Comparison of ENCODE assay signal across 10 mouse cellular contexts in the genomic region with DNA sequence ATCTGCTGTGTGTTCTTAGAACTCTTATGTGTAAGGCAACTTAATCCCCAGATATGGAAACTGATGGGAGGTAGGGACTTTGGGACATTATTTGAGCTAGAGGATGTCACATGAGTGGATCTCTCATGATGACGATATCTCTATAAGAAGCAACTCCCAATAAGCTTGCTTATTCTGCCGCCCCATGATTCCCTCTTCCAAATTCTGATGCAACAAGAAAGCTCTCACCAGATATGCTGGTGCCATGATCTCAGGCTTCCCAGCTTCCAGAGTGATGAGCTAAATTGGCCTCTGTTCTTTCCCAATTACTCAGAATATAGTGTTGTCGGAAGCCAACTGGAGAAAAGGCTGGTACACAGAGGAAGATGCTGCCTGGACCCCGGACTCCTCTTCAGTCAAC. TPM values are rescaled to one million over a fixed set of nuclear protein-coding genes. Genes with fewer than 3 reads are reported as not detected.
DNase-seq lines count a peak whose midpoint lies in the region; ATAC-seq and TF ChIP-seq lines count a peak whose summit lies in the region.
"Had no signal": no experiment of that assay in that cellular context is flagged by ENCODE, and none has a peak within 500 bp of the region (broad histone marks: within the 10 kb centered on the region; RNA-seq: fewer than 3 reads in every experiment).

No protein-coding gene starts in this region.

- no peaks in the 10 kb centered on the region for H3K27me3 ChIP-seq in lung, postnatal 0 days (replicated peaks; ENCODE audit: insufficient read depth, low read length)
- peaks cover 19% of the 10 kb centered on the region for H3K27me3 ChIP-seq in limb, embryonic 12.5 days
- H3K27me3 ChIP-seq in splenic B cell, adult 2 months (ENCODE audit: control insufficient read depth, insufficient read depth, low read length, poor library complexity, severe bottlenecking), result no peaks in the 10 kb centered on the region

- no peak overlapping the region for H3K4me3 ChIP-seq in lung, postnatal 0 days (ENCODE audit: low read depth, low read length)
- H3K4me3 ChIP-seq in limb, embryonic 12.5 days (replicated peaks), result peak overlapping the region; percentile 50

- 63% methylated on average over 4 of the region's 4 CpGs for WGBS in lung, postnatal 0 days
- WGBS in limb, embryonic 12.5 days, result 63% methylated on average over 4 of the region's 4 CpGs

- TF ChIP-seq CTCF in lung, postnatal 0 days (IDR thresholded peaks at IDR 0.05), result no peak

- peak; percentile 78 for ATAC-seq in frontal cortex, adult (ENCODE audit: low TSS enrichment)
- peak; percentile 13; the same call in 1 of the 2 replicates for ATAC-seq in lung, postnatal 0 days
- ATAC-seq in limb, embryonic 12.5 days (ENCODE audit: insufficient number of reproducible peaks, insufficient read depth, low FRiP score, low TSS enrichment, low read depth), result no peak

- 0 out of 2 replicates have a peak, but pooled peaks cover 3% of the 10 kb centered on the region for H3K4me1 ChIP-seq in lung, postnatal 0 days (ENCODE audit: insufficient read depth, low read depth, low read length)
- H3K4me1 ChIP-seq in limb, embryonic 12.5 days (replicated peaks), result 0 out of 2 replicates have a peak, but pooled peaks cover 3% of the 10 kb centered on the region

- TF ChIP-seq EP300 in lung, postnatal 0 days (IDR thresholded peaks at IDR 0.05), result no peak

- H3K36me3 ChIP-seq in lung, postnatal 0 days (ENCODE audit: insufficient read depth, low read length), result peaks cover 28% of the 10 kb centered on the region
- peaks cover 27% of the 10 kb centered on the region for H3K36me3 ChIP-seq in limb, embryonic 12.5 days
- peaks cover 11% of the 10 kb centered on the region for H3K36me3 ChIP-seq in splenic B cell, adult 2 months (ENCODE audit: control insufficient read depth, insufficient read depth, low read length, poor library complexity, severe bottlenecking)

- no peak overlapping the region for H3K4me2 ChIP-seq in lung, postnatal 0 days (replicated peaks; ENCODE audit: low read depth, low read length)
- peak overlapping the region; percentile 28 for H3K4me2 ChIP-seq in limb, embryonic 12.5 days

- DNase-seq in frontal cortex, postnatal 10 days (ENCODE audit: low spot score in 2 of 2), result no peak
- peak; percentile 73 for DNase-seq in lung, postnatal 0 days (ENCODE audit: low spot score)
- DNase-seq in lung, postnatal 25 days (ENCODE audit: low spot score), result no peak
- DNase-seq in splenic B cell, adult 2 months (ENCODE audit: low read depth, low spot score), result peak; percentile 12
- DNase-seq in cerebellum, postnatal 36 days, result no peak
- DNase-seq in cerebellum, postnatal 25 days, result no peak
- DNase-seq: kidney, postnatal 14 days; spleen, adult 18-20 months had no signal

- no peak overlapping the region for H3K9ac ChIP-seq in lung, postnatal 0 days (replicated peaks; ENCODE audit: low read depth)
- no peak overlapping the region for H3K9ac ChIP-seq in limb, embryonic 12.5 days (replicated peaks)

- no peak overlapping the region for H3K27ac ChIP-seq in lung, postnatal 0 days (ENCODE audit: low read length)
- H3K27ac ChIP-seq in limb, embryonic 12.5 days, result no peak overlapping the region

- H3K9me3 ChIP-seq in lung, postnatal 0 days (ENCODE audit: low read length), result no peaks in the 10 kb centered on the region
- no peaks in the 10 kb centered on the region for H3K9me3 ChIP-seq in limb, embryonic 12.5 days

RNA-seq across cellular contexts. Expression of gene Hes7, which starts 8.3 kb away (rescaled TPM):
- polyA plus RNA-seq in lung, postnatal 0 days (2015; fragmentation: Nextera tagmentation; extraction: Ambion mirVana), result 0.38 and 0.49 TPM in 2 replicates
- 0.56 and 0.74 TPM in 2 replicates for polyA plus RNA-seq in limb, embryonic 12.5 days (2016; fragmentation: Nextera tagmentation; extraction: Ambion mirVana)

RNA-seq across cellular contexts. Expression of gene 9130213A22Rik, which starts 10.5 kb away (rescaled TPM):
- 0.42 and 0.50 TPM in 2 replicates for polyA plus RNA-seq in lung, postnatal 0 days (2015; fragmentation: Nextera tagmentation; extraction: Ambion mirVana)
- polyA plus RNA-seq in limb, embryonic 12.5 days (2016; fragmentation: Nextera tagmentation; extraction: Ambion mirVana), result 0.22 and 0.76 TPM in 2 replicates

RNA-seq across cellular contexts. Expression of gene Aloxe3, which starts 13.8 kb away (rescaled TPM):
- 0.13 and 0.44 TPM in 2 replicates for polyA plus RNA-seq in lung, postnatal 0 days (2015; fragmentation: Nextera tagmentation; extraction: Ambion mirVana)
- 0.58 and 0.77 TPM in 2 replicates for polyA plus RNA-seq in limb, embryonic 12.5 days (2016; fragmentation: Nextera tagmentation; extraction: Ambion mirVana)

RNA-seq across cellular contexts. Expression of gene Per1, which starts 16.8 kb away (rescaled TPM):
- polyA plus RNA-seq in lung, postnatal 0 days (2015; fragmentation: Nextera tagmentation; extraction: Ambion mirVana), result 16.6 and 30.0 TPM in 2 replicates
- 7.2 and 10.4 TPM in 2 replicates for polyA plus RNA-seq in limb, embryonic 12.5 days (2016; fragmentation: Nextera tagmentation; extraction: Ambion mirVana)

RNA-seq across cellular contexts. Expression of gene Vamp2, which starts 23.6 kb away (rescaled TPM):
- 45.0 and 50.6 TPM in 2 replicates for polyA plus RNA-seq in lung, postnatal 0 days (2015; fragmentation: Nextera tagmentation; extraction: Ambion mirVana)
- 68.0 and 79.5 TPM in 2 replicates for polyA plus RNA-seq in limb, embryonic 12.5 days (2016; fragmentation: Nextera tagmentation; extraction: Ambion mirVana)

Comparison
In these comparisons a context has a peak if more than half of its experiments do, and no peak if none do; other contexts are left out.
1. DNase-seq: peak in lung, postnatal 0 days (single experiment) and splenic B cell, adult 2 months (single experiment); none in frontal cortex, postnatal 10 days (0 of 2), lung, postnatal 25 days (single experiment), cerebellum, postnatal 36 days (0 of 2) and cerebellum, postnatal 25 days (0 of 2).